Mouse (Mus musculus): ENCODE measurements around the gene Dgki.

DNA sequence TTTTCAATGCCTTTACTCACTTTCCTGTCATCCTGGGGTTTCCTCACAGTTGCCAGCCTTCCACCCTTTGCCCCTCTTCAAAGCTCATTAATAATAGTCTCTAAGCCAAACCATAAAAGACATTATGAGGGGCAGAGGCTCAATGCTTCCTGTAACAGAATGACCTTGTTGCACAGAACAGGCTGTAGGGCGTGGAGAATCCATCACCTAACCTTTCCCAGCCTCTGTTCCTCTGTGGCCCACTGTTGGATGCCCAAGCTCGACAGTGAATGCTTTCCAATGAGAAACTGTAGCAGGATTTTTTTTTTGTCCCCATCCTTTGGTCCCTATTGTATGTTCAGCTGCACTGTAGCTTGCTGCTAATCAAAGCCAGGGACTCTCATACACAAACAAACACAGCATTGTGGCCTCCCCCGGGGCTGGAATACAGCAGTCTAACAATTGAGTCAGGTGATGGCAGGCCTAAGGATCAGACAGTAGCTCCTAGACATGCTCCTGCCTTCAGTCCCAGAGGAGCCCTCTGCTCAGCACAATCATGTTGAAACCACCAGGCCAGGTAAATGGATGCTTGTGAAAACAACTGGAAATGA lies 502.8 kb downstream of the Dgki start:
- TF ChIP-seq TAL1 (IDR thresholded peaks at IDR 0.05; ENCODE audit: low read length) = no peak
- TF ChIP-seq GATA1 (IDR thresholded peaks at IDR 0.05; ENCODE audit: low read length) = no peak
